Mouse (Mus musculus): ENCODE results near the gene Ppp1r14a.

The Ppp1r14a gene

DNA sequence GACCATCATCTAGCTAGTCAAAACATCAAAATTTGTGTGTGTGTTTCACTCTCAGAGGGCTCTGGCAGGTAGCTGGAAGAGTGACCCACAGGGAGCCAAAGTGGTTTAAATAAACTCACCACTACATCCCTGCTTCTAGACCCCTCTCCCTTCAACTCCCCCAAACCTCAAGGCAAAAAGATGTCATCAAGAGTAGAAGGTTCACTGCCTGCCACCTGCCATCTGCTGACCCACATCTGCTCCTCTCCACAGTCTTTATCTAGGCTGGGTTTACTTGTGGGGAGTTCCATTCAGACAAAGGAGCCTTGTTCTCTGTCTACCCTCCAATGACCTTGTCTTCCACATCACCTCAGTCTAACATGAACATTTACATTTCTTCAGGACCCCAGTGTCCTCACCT, 9.8 kb upstream of the Ppp1r14a start:
- no peak for DNase-seq (ENCODE audit: extremely low read depth, low read depth)

DNA sequence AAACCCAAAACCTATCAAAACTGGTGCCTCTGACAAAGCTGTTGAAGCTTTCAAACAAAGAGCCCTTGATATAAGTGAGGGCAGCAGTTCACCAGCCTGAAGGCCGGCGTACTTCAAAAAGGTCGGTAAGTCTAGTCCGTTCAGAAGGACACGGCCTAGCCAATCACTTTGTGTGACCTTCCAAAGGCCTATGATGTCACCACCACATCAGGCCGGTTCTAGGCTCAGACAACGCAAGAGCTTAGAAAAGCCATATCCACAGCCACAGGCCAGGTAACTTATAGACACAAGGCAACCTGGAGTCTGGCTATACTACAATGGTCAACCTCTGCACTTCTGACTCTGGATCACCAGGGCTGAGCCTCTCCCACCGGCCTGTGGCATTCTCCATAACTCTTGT, 9.2 kb upstream of the Ppp1r14a start:
- DNase-seq (ENCODE audit: extremely low read depth, low read depth): no peak

DNA sequence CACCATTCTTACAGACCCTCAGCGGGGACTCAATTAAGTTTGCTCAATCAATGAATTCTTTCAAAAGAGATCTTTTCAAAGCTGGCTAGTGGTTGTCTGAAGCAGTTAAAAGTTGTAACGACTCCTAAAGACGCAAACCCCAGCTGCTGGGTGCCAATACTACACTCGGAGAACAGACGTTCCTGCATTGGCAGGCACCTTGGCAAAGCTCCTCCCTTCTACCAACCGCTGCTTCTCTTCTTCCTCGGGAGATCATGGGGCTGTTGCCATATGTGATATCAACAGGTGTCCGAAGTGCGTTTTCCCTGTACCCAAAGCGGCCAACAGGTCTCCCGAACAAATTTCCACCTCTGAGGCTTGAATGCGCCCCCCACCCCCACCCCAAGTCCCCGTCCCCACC, 8.3 kb upstream of the Ppp1r14a start:
- DNase-seq (ENCODE audit: extremely low read depth, low read depth): no peak

DNA sequence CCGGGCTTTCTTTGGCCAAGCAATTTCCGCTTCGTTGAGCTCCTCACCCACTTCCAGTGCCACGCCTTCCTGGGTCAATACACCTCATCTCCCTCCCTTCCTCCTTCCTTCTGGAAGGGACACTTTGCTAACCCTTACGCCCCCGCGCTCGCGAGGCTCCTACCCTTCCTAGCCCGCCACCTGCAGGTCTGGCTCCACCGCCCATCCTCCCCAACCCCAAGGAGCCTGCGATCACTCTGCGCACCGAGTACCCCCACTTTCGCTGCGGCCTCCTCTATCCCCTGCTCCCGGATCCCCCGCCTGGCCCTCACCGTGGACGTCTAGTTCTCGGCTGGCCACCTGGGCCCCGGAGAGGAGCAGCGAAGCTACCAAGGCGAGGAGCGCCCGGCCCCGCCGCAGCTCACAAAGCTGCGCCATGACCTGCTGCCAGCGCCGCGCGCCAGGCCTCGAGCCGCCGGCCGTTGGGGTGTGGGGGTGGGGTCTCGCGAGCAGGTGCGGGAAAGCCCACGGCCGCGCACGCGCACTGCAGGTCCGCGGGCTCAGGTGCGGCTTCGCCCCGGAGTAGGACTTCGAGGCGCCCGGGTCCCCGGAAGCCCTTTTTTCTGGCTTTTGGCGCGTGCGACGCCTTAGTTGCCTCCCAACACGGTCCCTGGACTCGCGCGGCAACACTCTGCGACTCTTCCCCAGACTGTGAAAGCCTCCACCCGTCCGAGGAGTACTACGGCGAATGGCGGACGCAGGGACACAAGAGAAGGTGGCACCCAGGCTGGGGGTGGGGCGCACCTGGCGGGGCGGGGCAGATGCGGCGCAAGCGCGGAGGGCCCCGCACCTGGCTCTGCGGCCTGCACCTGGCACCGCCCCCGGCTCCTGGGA, 7.7 kb upstream of the Ppp1r14a start, which contains the start of gene Spint2:
Gene Spint2 (minus strand): TSS at position 712 of the 873 bp plus-strand sequence.
- DNase-seq (ENCODE audit: extremely low read depth, low read depth): no peak

DNA sequence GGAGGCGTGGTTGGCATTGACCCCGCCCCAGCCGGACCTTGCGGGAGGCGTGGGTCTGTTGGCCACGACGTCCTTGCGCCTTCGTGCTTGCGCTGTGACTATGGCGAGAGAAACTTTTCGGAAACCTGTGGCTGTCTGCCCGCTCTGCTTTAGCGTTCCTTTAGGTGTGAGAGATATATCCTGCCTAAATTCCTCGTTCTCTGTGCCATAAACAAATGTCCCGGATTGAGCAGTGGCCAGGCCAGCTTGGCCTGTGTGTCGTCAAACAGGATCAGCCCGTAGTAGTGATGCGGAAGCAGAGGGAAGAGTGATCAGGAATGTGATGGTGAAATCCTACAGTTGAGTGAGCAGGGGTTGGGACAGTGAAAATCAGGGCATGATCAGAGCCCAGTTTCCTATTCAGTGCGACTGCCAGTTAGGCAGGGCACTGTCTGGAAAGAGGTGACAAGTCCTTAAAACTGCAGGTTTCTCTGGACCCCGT, 7.0 kb upstream of the Ppp1r14a start:
- DNase-seq (ENCODE audit: extremely low read depth, low read depth): no peak

DNA sequence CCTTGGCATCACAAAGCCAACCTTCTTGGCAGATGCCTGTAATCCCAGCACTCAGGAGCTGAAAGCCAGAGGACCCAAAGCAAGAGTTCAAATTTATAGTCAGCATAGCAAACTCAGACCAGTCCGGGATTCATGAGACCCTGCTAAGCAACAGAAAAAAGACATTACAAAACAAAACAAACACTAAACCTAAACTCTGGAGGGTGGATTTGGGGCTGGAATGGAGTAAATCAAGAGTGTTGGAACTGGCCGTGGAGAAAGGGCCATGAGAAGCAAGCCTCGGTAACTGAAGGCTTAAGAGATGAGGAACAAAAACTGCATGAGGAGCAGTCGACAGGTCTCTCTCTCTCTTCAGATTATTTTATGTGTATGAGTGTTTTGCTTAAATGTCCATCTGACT, 5.2 kb upstream of the Ppp1r14a start:
- DNase-seq (ENCODE audit: extremely low read depth, low read depth): no peak

DNA sequence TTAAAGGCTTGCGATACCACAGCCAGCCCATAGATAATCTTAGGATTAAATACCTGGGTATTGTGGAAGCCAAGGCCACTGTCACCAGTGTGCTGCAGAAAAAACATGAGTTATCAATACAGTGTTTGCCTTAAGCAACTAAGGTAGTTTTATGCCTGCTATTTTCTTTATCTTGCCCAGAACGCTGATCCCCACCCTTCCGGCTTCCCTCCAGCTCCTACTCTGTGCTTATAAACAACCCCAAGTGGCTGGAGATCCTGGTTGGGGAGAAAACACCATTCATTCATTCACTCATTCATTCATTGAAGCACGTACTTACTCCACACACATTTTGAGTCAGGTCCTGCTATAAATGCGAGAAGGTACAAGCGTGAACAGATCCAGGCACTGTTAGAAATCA, 4.6 kb upstream of the Ppp1r14a start:
- no peak for DNase-seq (ENCODE audit: extremely low read depth, low read depth)

DNA sequence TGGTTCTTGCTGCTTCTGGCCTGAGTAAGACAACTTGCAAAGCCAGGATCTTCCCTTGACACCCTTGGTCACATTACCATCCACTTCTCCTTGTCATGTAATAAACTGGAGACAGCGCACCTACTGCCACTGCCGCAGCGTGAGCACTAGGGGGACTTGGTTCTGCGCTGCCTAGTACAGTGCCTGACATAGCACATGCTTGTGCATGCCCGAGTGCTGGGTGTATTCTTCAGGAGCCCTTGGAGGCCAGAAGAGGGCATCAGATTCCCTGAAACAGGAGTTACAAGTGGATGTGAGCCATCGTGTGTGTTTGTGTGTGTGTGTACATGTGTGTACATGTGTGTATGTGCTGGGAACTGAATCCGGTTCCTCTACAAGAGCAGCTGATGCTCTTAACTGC, 1.6 kb upstream of the Ppp1r14a start:
- no peak for DNase-seq (ENCODE audit: extremely low read depth, low read depth)

DNA sequence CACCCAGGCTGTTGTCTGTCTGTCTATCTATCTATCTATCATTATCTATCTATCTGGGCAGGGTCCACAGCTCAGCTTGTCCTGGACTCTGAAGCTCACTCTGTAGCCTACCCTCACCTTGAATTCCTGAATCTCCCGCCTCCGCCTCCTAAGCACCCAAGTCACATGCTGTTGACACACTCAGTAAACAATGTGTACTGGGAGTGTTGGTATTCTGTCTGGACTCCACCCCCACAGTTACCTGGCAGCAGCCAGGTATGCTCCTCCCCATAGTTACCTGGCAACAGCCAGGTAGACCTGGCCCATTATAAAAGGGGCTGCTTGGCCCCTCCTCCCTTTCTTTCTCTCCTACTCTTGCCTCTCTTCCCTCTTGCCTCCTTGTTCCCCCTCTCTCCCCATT, 1.0 kb upstream of the Ppp1r14a start:
- no peak for DNase-seq (ENCODE audit: extremely low read depth, low read depth)

DNA sequence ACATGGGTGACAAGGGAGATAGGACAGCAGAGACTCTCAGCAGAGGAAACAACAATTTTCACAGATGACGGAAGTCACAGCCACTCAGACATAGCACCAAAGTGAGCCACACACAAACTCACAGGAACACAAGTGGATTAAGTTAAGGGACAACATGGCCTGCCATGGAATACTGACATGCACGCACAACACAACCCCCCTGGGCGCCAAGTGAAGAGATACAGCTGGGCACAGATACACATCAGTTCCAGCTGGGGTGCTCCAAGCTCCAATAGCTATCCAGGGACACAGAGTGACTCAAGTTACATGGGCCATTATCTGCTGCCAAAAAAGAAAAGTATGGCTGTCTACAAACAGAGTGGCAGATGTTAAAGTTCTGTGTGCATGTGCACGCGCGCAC, 748 bp downstream of the Ppp1r14a start:
- DNase-seq (ENCODE audit: extremely low read depth, low read depth): no peak

DNA sequence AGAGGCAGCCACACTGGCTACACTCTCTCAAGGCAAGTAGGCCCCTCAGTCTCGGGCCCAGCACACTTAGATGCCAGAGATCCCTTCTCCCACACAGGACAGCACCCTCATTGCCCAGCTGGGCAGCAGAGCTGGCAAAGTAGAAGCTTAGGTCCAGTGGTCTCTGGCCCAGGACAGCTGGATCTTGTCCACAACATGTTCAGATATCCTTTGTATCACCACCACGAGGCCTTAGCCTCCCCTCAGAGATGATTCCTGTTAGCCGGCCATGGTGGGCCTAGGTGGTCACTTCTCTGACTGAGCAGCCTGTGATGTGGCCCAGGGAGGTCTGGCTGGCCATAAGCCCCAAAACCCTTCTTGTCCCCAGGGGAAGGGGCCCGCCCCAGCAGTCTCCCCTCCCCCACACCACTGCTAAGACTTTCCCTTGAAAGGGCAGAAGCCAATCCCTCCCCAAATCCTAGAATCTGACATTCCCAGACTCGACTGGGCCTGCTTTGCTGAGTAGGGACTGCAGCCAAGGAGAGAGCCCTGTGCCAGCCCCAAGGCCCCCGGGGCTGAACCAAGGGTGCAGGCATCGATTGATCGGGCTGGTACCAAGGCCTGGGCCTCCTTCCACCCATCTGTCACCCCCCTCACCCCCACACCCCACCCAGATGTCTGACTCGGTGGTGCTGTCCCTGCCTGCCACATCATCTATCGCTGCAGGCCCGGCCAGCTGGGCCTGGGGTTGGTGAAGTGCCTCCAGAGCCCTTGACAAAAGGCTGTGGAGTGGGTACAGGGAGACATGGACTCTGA, 1.8 kb downstream of the Ppp1r14a start:
- no peak for DNase-seq (ENCODE audit: extremely low read depth, low read depth)

DNA sequence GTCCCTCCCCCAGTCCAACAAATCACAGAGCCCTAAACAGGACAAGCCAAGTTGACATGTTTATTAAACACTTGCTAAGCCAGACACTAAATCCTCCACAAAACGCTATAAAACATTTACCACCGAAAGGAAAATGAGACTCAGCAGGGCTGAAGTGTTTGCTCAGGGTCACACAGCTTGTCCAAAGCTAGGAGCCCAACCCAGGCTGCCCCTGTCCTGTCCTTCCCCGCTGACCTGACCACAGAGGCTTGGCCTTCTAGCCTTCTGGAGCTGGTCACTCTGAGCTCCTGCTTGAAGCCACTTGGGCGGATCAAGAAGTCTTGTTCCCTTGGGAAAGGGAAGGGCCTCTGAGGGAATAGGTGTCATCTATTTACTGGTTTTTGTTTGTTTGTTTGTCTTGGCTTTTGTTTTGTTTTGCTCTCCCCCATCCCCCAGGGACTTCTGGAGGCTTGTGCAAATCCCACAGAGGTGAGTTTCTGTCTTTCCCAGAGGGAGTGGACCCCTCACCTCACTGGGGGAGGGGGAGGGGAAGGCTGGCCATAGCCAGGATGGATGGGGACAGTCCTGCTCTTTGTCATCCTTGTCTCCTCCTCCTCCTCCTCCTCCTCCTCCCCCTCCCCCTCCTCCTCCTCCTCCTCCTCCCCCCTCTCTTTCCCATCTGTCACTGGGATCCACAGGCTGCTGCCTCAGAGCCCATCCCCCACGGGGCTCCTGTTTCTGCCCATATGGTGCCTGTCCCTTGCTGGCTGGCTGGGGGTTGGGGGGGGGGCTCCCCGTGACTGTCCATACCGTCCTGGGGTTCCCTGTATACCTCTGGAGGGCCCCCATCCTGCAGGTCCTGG, 2.7 kb downstream of the Ppp1r14a start:
- no peak for DNase-seq (ENCODE audit: extremely low read depth, low read depth)

DNA sequence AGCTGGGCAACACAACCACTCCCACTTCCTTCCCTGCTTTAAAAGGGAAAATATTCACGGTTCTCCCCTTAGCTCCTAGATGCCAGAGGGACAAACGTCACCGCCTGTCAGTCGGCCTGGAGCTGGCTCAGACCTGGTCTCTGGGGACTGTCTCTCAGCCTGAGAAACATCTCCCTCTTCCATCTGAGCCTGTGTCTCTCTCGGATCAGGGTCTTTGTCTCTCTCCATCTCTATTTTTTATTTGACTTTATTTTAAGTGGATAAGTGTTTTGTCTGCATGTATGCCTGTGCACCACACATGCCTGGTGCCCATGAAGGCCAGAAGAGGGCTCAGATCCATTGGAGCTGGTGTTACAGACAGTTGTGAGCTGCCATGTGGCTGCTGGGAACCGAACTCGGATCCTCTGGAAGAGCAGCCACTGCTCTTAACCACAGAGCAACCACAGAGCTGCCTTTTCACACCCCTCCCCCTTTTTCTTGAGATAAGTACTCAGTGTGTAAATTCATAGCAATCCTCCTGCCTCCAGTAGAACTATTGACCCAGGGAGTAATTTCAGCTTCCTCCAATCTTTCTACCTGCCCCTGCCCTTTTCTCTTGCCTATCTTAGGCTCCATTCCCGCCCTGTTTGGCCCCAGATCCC, 3.5 kb downstream of the Ppp1r14a start:
- DNase-seq (ENCODE audit: extremely low read depth, low read depth): no peak

DNA sequence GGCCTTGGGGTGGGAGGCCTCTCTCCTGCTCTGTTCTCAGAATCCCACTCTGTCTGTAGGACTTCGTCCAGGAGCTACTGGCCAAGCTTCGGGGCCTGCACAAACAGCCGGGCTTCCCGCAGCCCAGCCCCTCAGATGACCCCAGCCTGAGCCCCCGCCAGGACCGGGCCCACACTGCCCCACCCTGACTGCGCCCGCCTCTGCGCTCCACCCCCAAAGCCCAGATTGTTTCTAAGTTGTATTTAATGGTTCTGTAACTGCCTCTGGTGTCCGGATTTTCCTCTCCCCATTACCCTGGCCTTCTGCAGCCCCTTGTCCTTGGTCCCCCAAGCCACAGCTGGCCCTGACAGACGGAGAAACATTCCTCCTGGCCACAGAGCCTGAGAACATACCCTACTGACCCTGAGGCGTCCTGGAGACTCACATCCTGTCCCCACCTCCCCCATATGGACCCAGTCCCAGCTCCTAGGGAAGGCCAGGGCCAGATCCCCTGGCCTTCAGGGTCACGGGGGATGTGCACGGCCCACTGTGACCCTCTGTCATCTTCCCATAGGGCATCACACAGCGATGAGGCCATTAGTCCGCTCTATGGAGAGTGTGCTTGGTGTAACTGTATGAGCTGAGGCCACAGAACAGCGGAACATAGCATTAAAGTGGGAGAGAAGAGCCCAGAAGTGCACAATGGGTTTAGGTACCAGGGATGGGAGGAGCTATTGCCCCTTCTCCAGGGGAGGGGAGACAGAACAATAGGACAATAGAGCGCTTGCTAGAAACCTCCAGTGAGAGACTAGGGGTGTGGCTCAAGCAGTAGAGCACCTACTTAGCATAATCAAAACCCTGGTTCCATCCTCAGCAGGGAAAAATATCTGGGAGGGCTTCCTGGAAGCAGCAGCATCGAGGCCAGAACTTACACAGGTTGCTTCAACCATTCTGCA, 4.3 kb downstream of the Ppp1r14a start:
- no peak for DNase-seq (ENCODE audit: extremely low read depth, low read depth)

DNA sequence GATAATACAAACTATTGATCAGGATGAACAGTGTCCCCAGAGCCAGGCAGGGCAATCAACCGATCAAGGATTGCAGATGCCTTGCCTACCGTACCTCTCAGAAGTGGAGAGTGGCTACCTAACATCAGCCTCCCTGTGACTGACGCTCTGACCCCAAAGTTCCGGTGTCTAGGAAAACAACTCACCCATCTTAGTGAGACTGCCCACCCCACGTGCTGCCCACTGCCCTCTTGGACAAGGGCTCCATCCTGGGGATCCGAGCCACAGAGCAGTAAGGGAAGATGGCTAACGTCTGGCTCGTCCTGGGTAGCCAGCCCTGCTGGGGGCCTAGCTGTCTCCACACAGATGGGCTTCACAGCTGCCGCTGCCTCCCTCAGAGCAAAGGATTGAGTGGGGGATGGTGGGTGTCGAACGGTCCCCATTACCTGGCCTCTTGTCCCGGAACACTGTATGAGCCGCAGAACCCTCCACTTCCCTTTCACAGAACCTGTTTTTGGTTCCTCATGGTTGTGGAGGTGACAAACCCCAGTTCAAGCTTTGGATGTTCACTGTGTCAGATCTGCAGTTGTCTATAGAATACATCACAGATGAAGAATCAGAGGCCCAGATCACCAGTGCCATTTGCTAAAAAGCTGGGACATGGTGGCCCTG, 5.1 kb downstream of the Ppp1r14a start:
- no peak for DNase-seq (ENCODE audit: extremely low read depth, low read depth)

DNA sequence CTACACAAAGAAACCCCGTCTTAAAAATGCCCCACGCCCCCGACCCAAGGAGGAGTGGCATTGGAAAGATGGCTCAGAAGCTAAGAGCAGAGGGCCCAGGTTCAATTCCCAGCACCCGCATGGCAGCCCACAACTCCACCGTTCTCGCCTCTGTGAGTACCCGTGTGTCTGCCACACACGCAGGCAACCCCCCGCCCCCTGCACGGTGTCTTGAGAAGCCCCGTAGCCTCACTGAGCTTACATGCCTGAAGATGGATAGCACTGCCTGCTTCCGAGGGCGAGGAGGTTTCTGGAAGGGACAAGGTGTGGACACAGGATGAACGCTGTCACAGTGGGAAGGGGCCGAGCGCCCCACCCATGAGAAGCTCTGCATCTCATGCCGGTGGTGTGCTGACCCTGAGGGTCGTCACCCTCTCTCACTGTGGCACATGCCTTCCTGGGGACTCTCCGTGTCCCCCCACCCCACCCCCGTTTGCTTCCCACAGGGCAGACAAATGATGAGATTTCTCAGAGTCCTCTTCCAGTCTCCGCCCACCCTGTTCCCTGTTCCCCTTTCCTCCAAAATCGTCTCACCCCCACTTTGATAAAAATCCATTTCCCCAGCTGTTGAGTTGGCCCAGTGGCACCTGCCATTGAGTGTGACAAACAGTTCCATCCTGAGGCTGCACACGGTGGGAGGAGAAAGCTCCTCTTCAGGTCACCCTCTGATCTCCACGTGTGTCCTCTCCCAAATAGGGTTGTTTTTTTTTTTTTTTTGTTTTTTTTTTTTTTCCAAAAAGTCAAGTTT, 6.9 kb downstream of the Ppp1r14a start:
- no peak for DNase-seq (ENCODE audit: extremely low read depth, low read depth)

DNA sequence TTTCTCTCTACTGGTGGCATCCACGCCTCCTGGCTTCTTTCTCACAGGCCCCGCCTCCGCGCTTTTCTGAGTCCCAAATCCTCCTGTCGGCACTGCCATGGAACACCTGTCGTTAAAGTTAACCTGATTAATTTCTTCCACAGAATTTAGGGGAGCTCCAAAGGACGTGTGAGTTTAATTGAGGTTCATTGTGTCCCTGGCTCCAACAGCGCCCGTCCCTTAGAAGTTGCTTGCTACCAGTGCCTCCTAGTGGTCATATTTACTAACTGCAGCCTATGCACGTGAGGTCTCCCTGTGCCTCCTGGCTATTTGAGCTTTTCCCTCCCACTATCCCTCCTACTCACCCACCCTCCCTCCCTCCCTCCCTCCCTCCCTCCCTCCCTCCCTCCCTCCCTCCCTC, 7.9 kb downstream of the Ppp1r14a start:
- DNase-seq (ENCODE audit: extremely low read depth, low read depth): no peak

DNA sequence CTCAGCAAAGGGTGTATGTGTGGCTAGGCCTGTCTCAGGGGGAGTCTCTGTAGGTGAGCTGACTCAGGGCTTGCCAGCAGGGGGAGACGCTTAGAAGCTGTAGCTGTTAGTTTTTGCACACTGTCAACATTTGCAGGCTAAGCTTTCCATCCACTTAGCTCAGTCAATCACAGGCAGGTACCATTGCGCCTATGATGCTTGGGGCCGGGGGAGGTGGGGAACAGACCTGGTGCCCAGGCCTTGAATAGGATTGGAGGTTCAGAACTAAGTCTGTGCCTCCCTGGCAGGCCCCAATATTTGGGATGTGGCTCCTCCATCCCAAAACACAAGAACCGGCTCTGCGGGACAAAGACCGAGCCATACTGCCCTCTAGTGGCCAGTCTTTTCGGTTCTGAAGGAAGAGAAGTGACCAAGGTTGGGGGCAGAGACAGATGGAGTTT, 12.0 kb downstream of the Ppp1r14a start:
- no peak for DNase-seq (ENCODE audit: extremely low read depth, low read depth)

DNA sequence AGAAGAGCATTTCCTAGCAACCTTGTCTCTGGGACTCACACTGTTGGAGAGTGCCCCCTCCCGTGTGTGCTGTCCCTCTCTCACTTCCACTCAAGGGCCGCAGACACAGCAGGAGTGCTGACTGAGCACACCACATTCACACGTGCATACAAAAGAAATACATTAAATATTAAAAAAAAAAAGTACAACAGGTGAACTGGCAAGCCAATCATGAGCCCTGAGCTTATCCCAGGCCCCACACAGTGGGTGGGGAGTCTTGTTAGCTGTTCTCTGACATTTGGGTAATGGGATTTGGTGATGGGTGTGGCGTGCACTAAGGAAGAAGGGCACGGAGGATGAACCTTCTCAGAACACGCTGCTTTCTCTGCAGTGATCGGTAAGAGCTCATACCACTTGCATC, 13.5 kb downstream of the Ppp1r14a start:
- DNase-seq (ENCODE audit: extremely low read depth, low read depth): no peak

All from MEL-GATA-1-ER (cell line).